Mouse (Mus musculus) v-Abl transformed pro-B cells (cell line): ENCODE results near the gene Zmiz1.

Experiments
- in situ Hi-C, 2 experiments: fragments of 400-800 bp; cut with MboI; formaldehyde crosslinking; loops; one replicate each; pipeline ENCODE4 v1.15.1; 2025; ENCODE audit not compliant: unreplicated experiment in 2 of 2

Zmiz1 gene

GRCm38 (mm10) chr14:25524111-25524495 is 65.1 kb downstream of the Zmiz1 start:
- in situ Hi-C loops, result no loop called here

GRCm38 (mm10) chr14:25524884-25525283 is 65.9 kb downstream of the Zmiz1 start:
- in situ Hi-C loops, result no loop called here

- in situ Hi-C loops, result no loop called here
Measured at GRCm38 (mm10) chr14:25525729-25526128, 66.7 kb downstream of the Zmiz1 start.

DNA sequence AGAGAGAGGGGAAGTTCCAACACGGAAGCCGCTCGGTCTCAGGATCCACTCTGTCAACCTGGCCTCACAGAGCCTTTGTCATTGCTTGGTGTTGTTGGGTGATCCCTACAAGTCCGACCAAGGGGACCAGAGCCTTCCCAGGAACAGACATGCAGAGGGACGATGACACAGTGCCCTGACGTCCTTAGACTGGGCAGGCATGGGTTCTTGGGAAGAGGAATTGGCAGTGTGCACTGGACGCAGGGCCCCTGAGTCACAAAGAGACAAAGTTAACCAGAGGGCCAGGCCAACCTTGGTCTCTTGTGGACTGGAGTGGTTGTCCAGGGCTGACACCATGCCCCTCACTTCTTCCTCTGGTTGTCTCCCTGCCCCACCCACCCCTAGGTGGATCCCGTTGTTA is 67.9 kb downstream of the Zmiz1 start:
- in situ Hi-C loops, result no loop called here

GRCm38 (mm10) chr14:25527321-25527720 is 68.3 kb downstream of the Zmiz1 start:
- in situ Hi-C loops, result no loop called here

- in situ Hi-C loops, result no loop called here
Measured at GRCm38 (mm10) chr14:25530342-25530741, 71.4 kb downstream of the Zmiz1 start.

DNA sequence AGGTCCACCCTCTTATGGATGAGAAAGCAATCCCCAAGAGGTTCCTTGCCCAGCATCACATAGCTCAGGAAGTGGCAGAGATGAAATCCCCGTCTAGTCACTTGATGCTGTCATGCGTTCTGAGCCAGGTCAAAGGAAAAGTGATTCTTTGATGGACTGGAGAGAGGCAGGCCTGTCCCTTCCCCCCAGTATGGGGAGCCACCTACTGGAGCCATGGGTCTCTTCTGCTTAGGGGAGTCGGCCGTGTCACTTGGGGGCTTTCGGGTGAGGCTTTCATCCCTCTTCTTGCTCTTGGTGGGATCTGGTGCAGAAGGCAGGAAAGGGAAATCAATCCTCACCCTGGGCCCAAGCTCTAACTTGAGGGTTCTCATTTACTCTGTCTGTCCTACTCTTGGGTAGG is 71.8 kb downstream of the Zmiz1 start:
- in situ Hi-C loops, result no loop called here

DNA sequence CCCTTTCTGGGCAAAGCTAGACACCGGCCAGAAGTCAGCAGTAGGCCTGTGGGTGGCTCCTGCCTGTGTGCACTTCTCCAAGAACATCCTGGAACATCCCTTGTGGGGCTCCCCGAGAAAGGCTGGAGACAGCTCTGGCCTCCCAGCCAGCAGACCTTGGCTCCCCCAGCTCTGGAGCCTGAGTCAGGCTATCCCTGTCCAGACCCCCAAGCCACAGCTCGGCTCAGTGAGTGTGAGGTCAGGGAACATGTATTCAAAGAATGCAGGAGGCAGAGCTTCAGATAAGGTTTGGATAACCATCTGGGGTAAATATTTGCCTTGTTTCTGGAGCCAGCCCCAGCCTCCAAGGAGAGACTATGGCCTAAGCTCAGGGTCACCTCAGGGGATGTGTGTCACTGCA is 74.0 kb downstream of the Zmiz1 start:
- in situ Hi-C loops, result no loop called here

DNA sequence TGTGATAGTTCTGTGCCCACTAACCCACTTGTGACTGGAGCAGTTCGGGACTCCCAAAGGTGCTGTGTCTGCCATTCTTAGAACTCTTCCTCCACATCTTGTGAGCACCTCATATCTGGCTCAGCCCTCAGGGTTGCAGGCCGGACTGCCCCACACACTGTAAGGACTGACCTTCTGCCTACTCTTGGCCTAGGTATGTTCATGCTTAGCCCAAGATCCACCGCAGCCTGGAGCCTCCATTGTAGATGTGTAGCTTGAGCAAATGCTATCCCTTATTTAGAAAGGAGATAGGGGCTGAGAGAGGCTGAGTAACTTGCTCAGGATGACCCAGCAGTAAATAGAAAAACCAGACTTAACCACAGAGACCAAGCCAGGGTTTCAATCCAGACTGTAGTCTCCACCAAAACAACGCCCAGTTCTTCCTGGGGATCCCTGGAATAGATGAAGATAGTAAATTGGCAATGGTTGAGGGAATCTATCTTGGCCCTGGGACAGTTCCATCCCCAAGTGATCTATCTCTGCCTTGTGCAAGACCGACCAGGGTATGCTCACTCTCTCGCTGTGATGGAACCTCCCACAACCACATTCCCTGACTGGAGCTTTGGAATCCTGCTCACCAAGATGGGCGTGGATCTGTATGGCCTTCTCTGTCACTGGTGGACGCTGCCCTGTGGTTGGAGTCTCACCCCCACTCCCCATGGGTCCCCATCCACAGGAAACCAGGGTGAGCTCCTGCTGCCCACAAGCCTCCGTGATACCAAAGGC is 74.8 kb downstream of the Zmiz1 start:
- in situ Hi-C loops, result no loop called here

DNA sequence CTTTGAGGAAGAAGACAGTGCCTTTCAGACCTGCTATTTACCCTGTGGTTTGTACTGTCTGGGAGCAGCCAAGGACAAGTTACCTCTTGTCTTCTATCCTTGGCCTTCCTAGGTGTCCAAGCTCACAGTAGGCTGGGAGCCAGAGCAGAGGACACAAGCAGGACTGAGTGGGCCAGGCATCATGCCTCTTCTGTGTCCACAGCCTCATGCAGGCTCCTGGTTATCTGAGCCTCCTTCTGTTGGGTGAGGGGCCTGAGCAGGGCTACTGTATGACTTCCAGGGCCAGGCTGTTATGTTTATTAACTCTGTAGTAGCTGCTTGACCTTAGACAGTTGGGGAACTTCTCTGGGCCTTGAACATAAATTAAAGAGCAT is 75.4 kb downstream of the Zmiz1 start:
- in situ Hi-C loops, result no loop called here

- in situ Hi-C loops, result no loop called here
Measured at GRCm38 (mm10) chr14:25534918-25535582, 76.1 kb downstream of the Zmiz1 start.

- in situ Hi-C loops, result no loop called here
Measured at GRCm38 (mm10) chr14:25535583-25535943, 76.6 kb downstream of the Zmiz1 start.

DNA sequence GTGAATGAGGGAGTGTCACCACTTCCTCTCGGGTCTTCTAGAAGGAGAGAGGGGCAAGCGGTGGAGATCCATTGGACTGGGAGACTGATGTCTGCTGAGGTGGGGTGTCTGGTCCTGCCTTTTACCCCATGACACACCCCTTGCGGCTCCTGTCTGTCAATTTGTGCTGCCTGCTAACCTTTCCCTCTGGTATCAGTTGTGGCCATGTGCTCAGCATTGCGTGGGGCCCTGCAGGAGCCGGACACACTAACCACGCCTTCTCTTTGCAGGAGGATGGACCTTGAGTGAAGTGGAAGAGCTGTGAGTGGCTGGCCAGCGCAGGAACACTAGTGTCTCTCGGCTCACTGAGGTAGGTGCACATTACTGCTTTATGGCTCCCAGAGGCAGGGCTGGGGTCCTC is 77.5 kb downstream of the Zmiz1 start:
- in situ Hi-C loops, result no loop called here

DNA sequence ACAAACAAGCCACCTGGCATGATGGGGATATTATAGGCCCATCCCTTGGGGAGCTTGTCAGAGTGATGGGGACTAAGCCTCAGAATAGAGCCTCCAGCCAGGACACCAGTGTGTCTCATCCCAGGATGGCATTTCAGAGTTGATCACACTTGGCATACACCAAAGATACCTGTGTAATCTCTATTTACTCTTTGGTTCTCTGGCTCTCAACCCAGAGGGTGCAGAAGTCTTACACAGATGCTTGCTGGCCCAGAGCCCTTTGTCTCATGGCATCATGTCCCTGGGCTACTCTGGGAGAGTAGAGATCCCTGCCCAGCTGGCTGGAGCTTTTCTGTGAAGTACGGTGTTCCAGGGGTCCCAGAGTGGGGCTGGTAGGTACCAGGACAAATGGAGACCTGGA is 78.4 kb downstream of the Zmiz1 start:
- in situ Hi-C loops, result no loop called here

DNA sequence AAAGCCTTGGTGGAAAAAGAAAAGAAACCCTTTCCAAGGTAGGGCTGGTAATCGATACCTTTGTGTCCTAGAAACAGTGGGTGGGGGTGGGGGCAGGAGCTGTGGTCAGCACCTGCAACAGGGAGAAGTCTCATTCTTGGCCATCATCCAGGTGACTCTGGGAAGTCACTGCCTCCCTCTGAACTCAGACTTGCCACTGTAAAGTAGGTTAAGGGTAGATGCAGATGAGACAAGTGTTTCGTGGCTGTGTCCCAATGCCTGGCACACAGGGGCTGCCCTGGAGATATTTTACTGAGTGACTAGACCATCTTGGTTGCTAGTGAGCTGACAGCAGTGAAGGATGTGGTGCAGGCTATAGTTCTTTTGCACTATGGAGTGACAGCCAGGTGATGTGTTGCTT is 79.5 kb downstream of the Zmiz1 start:
- in situ Hi-C loops, result no loop called here

GRCm38 (mm10) chr14:25539493-25540116 is 80.6 kb downstream of the Zmiz1 start:
- in situ Hi-C loops, result no loop called here

DNA sequence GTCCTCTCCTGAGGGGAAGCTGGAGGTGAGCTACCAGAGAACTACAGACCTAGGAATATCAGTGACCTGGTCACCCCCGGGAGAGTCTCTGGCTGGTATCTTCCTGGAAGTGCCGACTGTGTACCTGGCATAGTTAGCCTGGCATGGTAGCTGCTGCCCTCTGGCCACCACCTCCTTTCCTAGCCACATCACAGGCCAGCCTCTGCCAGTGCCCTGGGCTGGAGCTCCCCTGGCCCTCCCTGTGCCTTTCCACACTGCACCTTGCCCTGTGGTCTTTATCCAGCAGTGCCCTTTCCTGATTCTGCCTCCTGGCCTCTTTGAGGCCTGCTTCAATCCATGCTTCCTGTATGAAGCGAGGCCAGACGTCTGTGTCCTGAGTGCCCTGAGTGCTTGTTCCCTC is 81.2 kb downstream of the Zmiz1 start:
- in situ Hi-C loops, result no loop called here

DNA sequence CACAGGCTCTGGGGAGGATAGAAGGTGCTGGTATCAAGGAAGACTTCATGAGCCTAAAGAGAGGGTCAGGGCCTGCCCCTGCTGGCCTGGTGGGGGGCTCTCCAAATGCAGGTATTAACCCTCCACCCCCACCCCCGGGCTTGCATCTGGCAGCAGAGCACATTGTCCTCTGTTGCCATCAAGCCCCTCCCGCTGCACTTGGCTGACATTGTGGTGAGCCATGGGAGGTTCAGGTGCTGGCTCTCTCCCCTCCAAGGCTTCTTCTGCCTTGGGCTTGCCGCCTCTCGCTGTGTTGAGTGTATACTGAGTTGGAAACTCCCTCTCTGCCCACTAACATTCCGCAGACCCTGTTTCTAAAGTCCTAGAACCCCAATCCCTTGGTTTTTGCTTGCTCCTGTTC is 82.2 kb downstream of the Zmiz1 start:
- in situ Hi-C loops, result no loop called here

- in situ Hi-C loops, result no loop called here
Measured at GRCm38 (mm10) chr14:25543098-25543497, 84.1 kb downstream of the Zmiz1 start.

DNA sequence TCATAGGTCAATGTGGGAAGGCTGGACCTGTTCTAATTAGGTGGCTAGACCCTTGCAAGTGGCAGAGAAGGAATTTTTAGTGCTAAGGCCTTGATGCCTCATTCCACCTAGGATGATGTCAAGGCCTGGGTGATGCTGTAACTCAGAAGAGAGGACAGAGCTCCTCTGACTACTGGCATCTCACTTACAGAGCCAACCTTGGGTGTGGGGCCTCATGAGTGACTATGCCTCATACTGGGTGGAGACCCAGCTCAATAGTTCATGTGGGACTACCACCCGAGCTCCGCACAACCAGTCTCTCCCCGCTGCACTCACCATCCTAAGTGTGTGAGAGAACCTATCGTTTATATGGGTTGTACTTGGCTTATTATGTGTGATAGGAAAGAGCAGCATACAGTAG is 84.9 kb downstream of the Zmiz1 start:
- in situ Hi-C loops, result no loop called here

- in situ Hi-C loops, result no loop called here
Measured at GRCm38 (mm10) chr14:25546852-25547621, 88.1 kb downstream of the Zmiz1 start.
